Mouse (Mus musculus): ENCODE data around the gene Hexim1. TPM values are rescaled to one million over a fixed set of nuclear protein-coding genes. Genes with fewer than 3 reads are reported as not detected.

Hexim1 gene
- total and polyA plus RNA-seq, 2 experiments from 2014 or later, result 4.5 to 19.1 TPM

- Histone ChIP-seq H3K9ac (replicated peaks; ENCODE audit: low read length, poor library complexity, severe bottlenecking) (no peak overlapping the region), H3K9me3 (ENCODE audit: low read length) (no peaks in the 10 kb centered on the region), H3K4me2 (ENCODE audit: low read depth, low read length, poor library complexity, severe bottlenecking) (no peak overlapping the region), H3K27ac (ENCODE audit: low read depth, low read length) (no peak overlapping the region), H3K4me3 (ENCODE audit: low read depth, low read length) (no peak overlapping the region), H3K27me3 (ENCODE audit: insufficient read depth, low read length) (peaks cover 25% of the 10 kb centered on the region), H3K4me1 (ENCODE audit: insufficient read depth, low read length) (peaks cover 5% of the 10 kb centered on the region; the same call in 1 of the 2 replicates), H3K36me3 (ENCODE audit: insufficient read depth, low read length) (no peaks in the 10 kb centered on the region)
- no peak for ATAC-seq (ENCODE audit: low FRiP score)
- TF ChIP-seq CTCF (IDR thresholded peaks at IDR 0.05), result no peak
- DNase-seq (ENCODE audit: low spot score), result no peak
- 88% methylated on average over 11 of the region's 11 CpGs for WGBS
These were observed 37.9 kb upstream of the Hexim1 start for GRCm38 (mm10) chr11:103078131-103078530.

GRCm38 (mm10) chr11:103080323-103081091 lies 35.5 kb upstream of the Hexim1 start:
- Histone ChIP-seq H3K4me3 (ENCODE audit: low read depth, low read length) (peak overlapping the region; percentile 25), H3K36me3 (ENCODE audit: insufficient read depth, low read length) (no peaks in the 10 kb centered on the region), H3K4me1 (ENCODE audit: insufficient read depth, low read length) (no peaks in the 10 kb centered on the region), H3K9me3 (ENCODE audit: low read length) (no peaks in the 10 kb centered on the region), H3K4me2 (ENCODE audit: low read depth, low read length, poor library complexity, severe bottlenecking) (peak overlapping the region; percentile 45), H3K9ac (replicated peaks; ENCODE audit: low read length, poor library complexity, severe bottlenecking) (peak overlapping the region; percentile 29; the same call in 1 of the 2 replicates), H3K27me3 (ENCODE audit: insufficient read depth, low read length) (peaks cover 25% of the 10 kb centered on the region), H3K27ac (ENCODE audit: low read depth, low read length) (no peak overlapping the region)
- ATAC-seq (ENCODE audit: low FRiP score), result peak; percentile 41; the same call in 1 of the 2 replicates
- 2% methylated on average over 42 of the region's 43 CpGs for WGBS
- peak; percentile 60 for TF ChIP-seq CTCF (IDR thresholded peaks at IDR 0.05)
- peak; percentile 38 for DNase-seq (ENCODE audit: low spot score)

GRCm38 (mm10) chr11:103081631-103082030 lies 34.4 kb upstream of the Hexim1 start:
- Histone ChIP-seq H3K4me2 (ENCODE audit: low read depth, low read length, poor library complexity, severe bottlenecking) (no peak overlapping the region), H3K9me3 (ENCODE audit: low read length) (no peaks in the 10 kb centered on the region), H3K9ac (replicated peaks; ENCODE audit: low read length, poor library complexity, severe bottlenecking) (no peak overlapping the region), H3K27me3 (ENCODE audit: insufficient read depth, low read length) (peaks cover 25% of the 10 kb centered on the region), H3K4me1 (ENCODE audit: insufficient read depth, low read length) (no peaks in the 10 kb centered on the region), H3K27ac (ENCODE audit: low read depth, low read length) (no peak overlapping the region), H3K4me3 (ENCODE audit: low read depth, low read length) (no peak overlapping the region), H3K36me3 (ENCODE audit: insufficient read depth, low read length) (no peaks in the 10 kb centered on the region)
- no peak for TF ChIP-seq CTCF (IDR thresholded peaks at IDR 0.05)
- WGBS, result 64% methylated on average over 6 of the region's 6 CpGs
- DNase-seq (ENCODE audit: low spot score) (no peak), ATAC-seq (ENCODE audit: low FRiP score) (no peak)

- Histone ChIP-seq H3K36me3 (ENCODE audit: insufficient read depth, low read length) (no peaks in the 10 kb centered on the region), H3K27ac (ENCODE audit: low read depth, low read length) (no peak overlapping the region), H3K9ac (replicated peaks; ENCODE audit: low read length, poor library complexity, severe bottlenecking) (no peak overlapping the region), H3K4me2 (ENCODE audit: low read depth, low read length, poor library complexity, severe bottlenecking) (no peak overlapping the region), H3K4me3 (ENCODE audit: low read depth, low read length) (no peak overlapping the region), H3K4me1 (ENCODE audit: insufficient read depth, low read length) (no peaks in the 10 kb centered on the region), H3K27me3 (ENCODE audit: insufficient read depth, low read length) (0 out of 2 replicates have a peak, but pooled peaks cover 4% of the 10 kb centered on the region), H3K9me3 (ENCODE audit: low read length) (no peaks in the 10 kb centered on the region)
- WGBS, result 95% methylated on average over 7 of the region's 7 CpGs
- no peak for DNase-seq (ENCODE audit: low spot score)
- no peak for TF ChIP-seq CTCF (IDR thresholded peaks at IDR 0.05)
- no peak for ATAC-seq (ENCODE audit: low FRiP score)
These were observed 22.7 kb upstream of the Hexim1 start for GRCm38 (mm10) chr11:103093306-103093705.

- Histone ChIP-seq H3K36me3 (ENCODE audit: insufficient read depth, low read length) (no peaks in the 10 kb centered on the region), H3K4me3 (ENCODE audit: low read depth, low read length) (no peak overlapping the region), H3K9ac (replicated peaks; ENCODE audit: low read length, poor library complexity, severe bottlenecking) (no peak overlapping the region), H3K4me1 (ENCODE audit: insufficient read depth, low read length) (no peaks in the 10 kb centered on the region), H3K4me2 (ENCODE audit: low read depth, low read length, poor library complexity, severe bottlenecking) (no peak overlapping the region), H3K27me3 (ENCODE audit: insufficient read depth, low read length) (peaks cover 4% of the 10 kb centered on the region; the same call in 1 of the 2 replicates), H3K9me3 (ENCODE audit: low read length) (no peaks in the 10 kb centered on the region), H3K27ac (ENCODE audit: low read depth, low read length) (no peak overlapping the region)
- DNase-seq (ENCODE audit: low spot score), result no peak
- no peak for ATAC-seq (ENCODE audit: low FRiP score)
- 78% methylated on average over 20 of the region's 20 CpGs for WGBS
- TF ChIP-seq CTCF (IDR thresholded peaks at IDR 0.05), result no peak
These were observed 21.9 kb upstream of the Hexim1 start for GRCm38 (mm10) chr11:103093862-103094833.

Data from midbrain, postnatal 0 days (tissue).